Mouse (Mus musculus): ENCODE measurements around the gene Fkbp15.

The Fkbp15 gene

DNA sequence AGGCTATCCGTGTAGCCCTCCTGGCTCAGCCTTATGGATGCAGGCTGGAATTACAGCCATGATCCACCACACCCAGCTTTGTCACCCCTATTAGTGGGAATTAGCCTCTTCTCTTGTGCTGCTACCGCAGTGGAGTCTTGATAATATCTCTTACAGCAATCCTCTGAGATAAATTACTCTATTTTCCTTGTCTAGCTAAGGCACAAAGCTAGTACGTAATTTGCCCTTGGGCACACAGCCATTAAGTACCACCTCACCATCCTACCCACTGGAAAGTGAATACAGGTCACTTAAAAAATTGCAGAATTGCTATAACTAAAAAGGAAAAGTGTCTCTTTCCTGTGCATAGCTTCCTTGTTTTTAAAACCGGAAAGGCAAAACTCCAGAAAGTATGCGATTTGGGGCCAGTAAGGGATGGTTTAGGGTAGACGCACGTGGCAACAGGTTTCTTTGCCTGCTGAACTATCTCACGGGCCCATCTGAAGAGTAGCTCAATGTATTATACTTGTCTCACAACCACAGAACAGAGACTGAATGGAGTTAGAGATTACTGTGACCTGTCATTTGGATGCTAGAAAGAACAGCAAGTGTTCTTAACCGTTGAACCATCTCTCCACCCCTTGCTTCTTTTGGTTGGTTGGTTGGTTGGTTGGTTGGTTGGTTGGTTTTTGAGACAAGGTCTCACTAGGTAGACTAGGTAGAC is 12.6 kb upstream of the Fkbp15 start:
- no peak for DNase-seq (ENCODE audit: low read depth, low spot score)

DNA sequence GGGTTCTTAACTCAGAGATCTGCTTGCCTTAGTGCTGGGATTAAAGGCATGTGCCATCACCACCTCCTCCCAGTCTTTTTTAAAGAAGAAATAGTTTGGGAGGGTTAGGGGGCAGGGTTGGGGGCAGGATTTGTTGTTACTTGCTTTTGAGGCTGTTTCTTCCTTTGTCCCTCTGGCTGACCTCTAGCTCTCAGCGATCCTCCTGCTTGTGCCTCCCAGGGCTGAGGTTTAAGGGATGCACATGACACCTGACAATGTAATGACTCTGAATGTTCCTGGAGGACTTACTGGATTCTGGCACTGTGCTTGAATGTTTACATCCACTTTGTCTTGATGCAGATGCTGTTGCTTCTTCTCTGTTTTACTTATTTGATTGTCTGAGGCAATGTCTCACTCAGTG is 12.1 kb upstream of the Fkbp15 start:
- no peak for DNase-seq (ENCODE audit: low read depth, low spot score)

DNA sequence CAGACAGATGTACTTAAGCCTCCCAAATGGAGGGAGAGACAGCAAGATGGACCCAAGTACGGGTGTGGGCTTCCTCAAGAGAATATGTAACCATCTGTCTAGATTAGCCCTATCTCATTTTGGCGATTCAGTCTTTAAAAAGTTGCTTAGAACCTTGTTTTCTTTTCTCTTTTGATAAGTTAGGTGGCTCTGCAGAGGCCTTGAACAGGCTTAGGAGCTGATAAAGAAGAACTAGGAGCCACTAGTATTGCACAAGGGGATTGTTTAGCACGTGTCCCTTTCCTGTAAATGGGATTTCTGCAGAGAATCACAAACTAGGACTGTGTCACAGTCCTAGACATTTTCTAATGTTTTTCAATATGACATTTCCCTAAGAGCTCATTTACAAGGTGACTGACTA is 8.7 kb upstream of the Fkbp15 start:
- no peak for DNase-seq (ENCODE audit: low read depth, low spot score)

DNA sequence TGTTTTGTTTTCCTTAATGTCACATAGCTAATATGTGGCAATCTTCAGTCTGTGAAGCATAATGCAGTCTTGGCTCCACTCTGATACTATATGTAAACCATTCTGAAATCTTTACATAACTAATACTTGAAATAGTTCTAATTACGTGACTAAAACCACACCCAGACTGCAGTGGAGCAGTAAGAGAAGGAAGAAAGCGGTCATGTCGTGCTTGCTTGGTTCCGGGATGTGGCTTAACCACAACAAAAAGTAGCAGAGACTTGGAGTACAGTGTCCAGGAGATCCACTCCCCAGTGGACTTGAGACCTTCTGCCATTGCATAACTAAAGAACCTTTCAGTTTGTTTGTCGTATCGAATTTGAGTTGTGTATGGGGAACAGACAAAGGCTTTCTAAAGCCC is 7.2 kb upstream of the Fkbp15 start:
- DNase-seq (ENCODE audit: low read depth, low spot score): no peak

DNA sequence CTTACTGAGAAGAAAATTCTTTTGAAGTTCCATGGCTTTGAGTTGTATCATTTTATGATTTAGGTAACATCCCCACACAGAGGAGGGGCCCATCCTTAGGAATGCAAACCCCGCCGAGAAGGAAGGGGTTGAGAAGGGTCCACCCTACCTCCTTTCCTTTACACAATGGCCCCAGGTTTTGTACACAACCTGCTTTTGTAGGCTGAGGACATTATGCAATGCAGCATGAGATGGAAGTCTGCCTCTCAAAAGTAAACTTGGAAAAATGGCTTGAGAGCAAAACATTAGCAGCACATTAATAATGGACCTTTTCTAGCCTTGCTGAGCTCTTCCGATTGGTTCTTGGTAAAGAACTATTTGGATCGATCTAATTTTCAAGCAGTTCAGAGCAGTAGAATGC is 5.9 kb upstream of the Fkbp15 start:
- DNase-seq (ENCODE audit: low read depth, low spot score): no peak

DNA sequence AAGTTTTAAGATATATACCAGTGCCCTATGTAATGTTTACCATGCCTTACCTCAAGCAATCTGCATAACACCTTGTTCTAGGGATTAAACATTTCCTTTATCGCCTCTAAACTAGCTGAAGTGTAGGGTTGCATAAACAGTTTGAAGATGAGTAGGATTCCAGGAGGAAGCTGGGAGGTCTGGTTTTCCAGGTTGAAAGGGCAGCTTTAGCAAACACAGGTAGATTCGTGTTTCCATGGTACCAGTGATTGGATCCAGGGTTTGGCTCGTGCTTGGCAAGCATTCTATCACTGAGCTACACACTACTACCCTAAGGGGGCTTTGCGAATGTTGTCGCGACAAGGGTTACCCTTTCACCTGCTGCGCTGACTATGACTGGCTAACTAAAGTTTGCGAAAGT is 4.0 kb upstream of the Fkbp15 start:
- no peak for DNase-seq (ENCODE audit: low read depth, low spot score)

DNA sequence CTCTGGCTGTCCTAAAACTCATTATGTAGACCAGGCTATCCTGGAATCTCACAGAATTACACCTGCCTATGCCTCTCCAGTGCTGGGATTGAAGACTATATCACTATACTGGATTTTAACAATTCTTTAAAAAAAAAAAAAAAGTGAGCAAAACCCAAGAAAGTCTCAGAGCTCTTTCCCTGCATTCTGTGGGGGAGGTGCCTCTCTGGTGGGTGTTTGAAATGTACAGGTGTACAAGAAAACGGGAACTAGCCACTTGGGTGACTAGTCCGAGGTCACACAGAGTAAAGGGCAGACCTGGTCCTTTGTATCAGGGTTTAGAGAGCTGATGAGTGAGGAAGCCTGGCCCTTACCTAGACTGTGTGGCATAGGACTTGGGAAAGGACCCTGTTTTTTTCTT is 2.1 kb upstream of the Fkbp15 start:
- no peak for DNase-seq (ENCODE audit: low read depth, low spot score)

DNA sequence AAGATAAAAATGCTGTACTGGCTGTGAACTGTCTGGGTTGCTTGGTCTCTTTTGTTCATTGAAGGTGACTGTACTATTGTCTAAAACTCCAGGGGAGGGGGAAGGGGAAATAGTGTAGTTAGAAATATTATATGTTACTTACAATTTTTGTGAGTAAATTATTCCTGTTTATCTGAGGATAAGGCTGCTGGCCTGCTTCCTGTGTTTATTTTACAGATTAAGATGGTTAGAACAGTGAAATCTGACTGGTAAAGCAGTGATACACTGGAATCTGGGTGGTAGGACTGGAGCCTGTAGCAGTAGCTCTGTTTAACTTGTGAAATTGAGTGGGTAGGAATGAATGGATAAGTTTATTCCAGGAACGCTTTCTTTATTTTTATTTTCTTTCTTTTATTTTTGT is 1.6 kb upstream of the Fkbp15 start:
- DNase-seq (ENCODE audit: low read depth, low spot score): no peak

DNA sequence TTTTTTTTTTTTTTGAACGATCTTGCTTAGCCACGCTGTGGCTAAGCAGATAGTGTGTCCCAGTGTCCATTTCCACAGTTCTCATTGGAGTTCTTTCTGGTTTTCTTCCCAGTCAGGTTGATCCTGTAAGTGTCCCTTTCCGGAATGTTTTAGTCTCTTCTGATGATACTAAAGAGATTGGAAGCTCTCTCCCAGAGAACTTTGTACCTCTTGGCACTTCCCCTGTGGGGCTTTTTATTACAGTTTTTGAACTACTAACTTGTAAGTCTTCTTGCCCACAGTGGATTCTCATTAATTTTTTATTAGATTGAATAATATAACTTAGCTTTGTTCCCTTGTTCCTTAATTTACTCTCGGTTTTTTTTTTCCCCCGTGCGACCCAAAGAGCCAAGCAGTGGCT is 1.2 kb upstream of the Fkbp15 start:
- DNase-seq (ENCODE audit: low read depth, low spot score): no peak

DNA sequence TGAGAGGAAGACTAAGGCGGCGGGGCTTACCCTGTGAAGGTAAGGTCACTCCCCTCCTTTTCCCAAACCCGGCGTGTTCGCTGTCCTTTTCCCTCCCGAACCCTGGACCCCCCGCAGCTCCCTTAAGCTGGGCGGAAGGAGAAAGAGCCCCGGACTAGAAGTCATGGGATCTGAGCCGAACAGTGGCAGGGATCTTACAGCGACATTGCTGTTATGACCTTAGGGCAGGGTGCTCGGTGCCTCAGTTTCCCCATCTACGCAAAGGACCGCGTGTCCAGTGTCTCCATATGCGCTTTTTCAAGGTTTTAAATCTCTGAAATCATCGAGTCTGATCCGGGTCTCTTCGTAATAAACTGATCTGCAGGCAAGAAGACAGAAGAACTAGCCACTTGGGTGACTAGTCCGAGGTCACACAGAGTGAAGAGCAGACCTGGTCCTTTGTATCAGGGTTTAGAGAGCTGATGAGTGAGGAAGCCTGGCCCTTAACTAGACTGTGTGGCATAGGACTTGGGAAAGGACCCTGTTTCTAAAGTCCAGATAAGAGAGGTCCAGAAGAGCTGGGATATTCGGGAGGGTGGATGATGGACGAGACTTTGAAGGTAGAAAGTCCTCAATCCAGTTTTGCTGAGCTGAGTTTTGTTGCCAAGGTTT is 582 bp upstream of the Fkbp15 start:
- DNase-seq (ENCODE audit: low read depth, low spot score): no peak

DNA sequence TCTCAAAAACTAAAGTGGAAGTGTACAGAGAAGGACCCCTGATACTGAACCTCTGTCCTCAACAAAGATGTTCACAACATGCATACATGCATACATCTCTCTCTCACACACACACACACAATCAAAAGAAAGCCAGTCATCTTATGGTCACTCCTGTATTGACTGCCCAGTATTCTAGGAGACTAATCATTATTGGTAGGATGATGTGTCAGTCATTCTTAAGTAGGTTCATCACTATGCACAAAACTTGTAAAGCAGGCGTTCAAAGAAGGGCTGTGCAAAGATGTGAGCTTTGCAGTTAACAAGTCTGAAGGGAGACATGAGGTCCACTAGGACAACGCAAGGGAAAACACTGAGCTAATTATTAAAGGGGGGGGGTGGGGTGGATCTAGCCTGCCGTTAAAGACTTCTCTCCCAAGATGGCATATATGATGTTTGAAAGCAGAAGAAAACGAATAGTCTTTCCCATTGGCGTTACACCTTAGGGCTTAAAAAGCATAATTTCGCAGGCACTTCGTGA is 1.0 kb downstream of the Fkbp15 start:
- no peak for DNase-seq (ENCODE audit: low read depth, low spot score)

DNA sequence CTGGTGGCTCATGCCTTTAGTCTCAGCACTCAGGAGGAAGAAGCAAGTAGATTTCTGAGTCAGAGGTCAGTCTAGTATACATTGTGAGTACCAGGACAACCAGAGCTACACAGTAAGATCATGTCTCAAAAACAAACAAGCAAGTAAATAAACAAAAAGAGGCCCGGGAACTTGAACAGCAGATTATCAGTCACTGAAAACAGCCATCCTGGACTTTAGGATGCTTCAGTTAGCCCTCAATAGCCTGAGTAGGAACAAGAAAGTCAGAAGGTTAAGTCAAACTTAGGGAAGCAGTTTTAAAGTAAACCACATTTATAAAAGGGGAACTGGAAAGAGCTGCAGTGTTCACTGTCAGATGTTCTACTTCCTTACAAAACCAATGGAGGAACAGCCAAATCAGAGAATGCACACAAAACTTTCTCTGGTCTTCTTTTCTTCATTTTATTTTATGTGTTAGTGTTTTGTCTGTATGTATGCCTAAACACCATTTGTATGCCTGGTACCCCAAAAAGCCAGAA is 2.7 kb downstream of the Fkbp15 start:
- no peak for DNase-seq (ENCODE audit: low read depth, low spot score)

DNA sequence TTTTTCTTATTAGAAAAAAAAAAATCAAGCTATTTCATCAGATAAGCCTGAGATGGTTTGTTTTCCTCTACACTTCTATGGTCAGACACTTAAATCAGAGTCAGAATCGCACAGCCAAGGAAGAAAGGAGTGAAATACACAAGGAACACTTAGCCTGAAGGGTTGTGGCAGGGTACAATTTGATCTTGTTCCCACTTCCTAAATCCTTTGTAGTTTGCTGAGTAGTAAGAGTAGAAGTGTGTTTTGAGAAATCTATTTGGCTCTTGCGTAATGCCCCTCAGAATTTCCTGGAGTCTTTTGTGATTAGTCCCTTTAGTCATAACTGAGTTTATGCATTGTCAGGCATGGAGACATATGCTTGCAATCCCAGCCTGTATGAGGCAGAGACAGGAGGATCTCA is 11.0 kb downstream of the Fkbp15 start:
- no peak for DNase-seq (ENCODE audit: low read depth, low spot score)

DNA sequence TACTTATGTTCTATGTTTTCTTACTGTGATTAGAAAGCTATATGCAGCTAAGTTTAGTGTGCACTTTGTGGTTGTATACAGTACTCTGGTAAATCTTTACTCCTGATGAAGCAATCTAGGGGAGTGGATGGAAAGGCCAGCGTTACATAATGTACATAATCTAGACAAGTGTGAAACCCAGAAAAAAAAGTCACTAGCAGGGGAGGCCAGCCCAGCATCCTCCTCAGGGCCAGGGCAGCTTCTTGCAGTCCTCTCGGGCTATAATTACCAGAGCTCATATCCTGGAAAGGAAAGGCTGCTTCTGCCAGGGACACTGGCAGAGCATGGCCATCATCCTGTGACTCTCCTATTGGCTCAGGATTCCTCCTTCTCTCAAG is 12.0 kb downstream of the Fkbp15 start:
- no peak for DNase-seq (ENCODE audit: low read depth, low spot score)

DNA sequence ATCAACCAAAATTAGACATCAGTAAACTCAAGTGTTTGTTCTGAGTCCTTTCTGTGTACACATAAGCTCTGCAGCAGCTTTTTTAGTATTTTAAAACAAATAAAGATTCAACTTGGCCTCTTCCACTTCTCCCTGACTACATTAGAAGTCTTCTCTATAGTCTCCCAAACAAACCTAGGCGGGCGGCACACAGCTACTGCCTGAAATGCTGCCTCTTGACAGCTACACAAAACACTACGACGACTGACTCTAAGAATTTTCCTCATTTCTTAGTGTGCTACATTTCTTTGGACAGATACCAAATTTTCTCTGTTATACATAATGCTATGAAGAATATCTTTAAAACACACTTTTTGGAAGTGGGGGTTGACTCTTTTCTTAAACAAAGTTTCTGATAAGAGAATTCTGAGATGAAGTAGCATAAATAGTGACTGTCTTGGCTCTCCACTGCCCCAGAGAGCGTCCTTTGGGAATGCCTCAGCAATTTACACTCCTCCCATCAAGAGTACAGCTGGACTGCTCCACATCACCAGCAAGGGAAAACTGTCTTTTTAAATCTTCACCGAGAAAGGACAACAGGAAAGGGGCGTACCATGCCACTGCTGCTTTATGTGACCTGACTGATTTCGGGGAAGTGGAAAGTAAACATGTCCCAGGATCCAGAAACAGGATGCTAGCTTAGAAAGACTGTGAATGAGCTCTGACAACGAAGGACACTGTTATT is 12.6 kb downstream of the Fkbp15 start:
- no peak for DNase-seq (ENCODE audit: low read depth, low spot score)

DNA sequence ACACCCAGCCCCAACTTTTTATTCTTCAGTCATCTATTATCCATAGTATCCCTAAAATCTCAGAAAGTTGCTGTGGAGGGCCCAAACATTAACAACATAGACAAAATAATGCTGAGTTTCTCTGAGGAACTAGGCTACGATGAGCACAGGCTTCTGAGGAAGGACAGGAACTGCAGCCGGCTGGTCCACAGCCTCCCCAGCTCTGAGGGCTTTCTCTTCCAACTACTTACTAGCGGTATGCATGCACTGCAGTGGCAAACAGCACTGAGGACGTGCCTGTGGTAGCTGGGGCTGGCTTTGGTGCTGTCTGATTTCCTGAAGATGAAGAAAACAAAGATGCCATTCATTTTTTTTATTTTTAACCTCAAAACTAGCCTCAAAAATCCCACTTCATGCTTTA is 14.5 kb downstream of the Fkbp15 start:
- DNase-seq (ENCODE audit: low read depth, low spot score): no peak

DNA sequence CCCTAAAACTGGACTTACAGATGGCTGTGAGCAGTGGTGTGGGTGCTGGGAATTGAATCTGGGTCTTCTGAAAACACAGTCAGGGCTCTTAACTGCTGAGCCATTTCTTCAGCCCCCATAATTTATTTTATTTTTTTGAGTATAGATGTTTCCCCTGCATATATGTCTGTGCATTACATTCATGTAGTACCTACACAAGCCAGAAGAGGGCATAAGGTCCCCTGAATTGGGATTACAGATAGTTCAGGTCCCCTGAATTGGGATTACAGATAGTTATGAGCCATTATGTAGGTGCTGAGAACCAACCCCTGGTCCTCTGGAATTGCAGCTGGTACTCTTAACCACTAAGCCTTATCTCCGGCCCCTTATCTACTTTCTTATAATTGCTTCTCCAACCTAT is 16.3 kb downstream of the Fkbp15 start:
- peak; percentile 22 for DNase-seq (ENCODE audit: low read depth, low spot score)

DNA sequence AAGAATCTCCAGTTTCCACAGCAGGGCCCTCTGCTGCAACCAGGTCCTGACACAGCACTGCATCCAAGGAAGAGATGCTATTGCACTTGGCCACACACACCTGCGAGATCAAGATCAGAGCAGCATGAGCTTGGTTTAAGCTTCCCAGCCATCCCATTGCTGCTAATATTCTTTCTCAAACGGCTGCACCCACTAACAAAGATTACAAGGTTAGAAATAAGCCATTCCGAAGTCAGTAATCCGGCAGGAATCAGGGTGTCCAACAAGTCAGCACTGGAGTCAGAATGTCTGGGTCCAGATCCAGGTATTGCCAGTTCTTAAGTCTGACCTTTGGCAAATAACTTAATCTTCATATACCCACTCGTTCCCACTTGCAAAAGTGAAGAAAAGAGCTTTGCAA is 21.8 kb downstream of the Fkbp15 start:
- no peak for DNase-seq (ENCODE audit: low read depth, low spot score)

DNA sequence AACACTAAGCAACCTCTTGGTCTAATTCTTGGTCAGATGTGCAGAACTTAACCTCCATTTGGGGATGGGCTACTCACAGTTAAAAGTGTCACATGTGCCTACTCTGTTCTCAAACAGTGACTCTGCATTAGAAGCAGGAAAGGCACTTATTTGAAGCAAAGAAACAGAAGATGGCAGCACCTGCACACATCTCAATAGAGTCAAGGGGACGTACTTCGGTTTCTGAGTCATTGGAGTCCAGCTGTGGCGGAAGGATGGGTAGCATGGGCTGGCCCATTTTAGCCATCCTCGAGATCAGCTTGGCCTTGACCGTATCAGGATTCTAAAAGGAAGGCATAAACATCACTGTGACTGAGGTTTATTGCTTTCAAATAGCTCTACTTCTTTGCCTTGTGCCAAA is 28.4 kb downstream of the Fkbp15 start:
- no peak for DNase-seq (ENCODE audit: low read depth, low spot score)

DNA sequence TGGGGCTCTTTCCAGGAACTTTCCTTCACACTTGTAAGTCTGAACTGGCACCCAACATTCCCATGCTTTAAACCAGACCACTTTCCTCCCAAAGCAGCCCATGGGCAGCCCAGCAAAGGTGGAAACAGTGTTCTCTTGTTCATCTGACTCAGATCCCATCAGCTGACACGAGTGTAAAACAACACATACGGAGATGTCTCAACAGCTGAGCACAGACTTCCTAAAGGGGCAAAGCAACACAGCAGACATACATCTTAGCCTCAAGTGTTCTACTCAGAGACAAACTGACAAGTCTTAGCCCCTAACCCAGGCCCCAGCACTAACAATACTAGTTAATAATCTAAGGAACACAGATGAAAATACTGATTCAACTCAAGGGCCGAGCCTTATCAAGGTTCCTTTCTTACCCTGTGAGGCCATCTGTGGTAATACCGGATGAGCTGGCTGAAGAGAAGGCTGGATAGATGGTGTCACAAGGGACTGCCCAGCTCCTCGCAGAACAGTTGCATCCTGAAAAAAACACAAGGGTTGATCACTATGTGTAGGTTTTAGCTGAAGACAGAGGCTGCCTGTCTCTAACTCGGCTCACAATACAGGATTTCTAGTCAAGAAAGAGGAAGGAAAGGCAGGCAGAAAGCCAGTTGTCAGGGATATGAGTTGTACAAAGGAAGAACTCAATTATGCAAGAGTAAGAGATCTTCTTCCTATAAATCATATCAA is 31.2 kb downstream of the Fkbp15 start:
- no peak for DNase-seq (ENCODE audit: low read depth, low spot score)

DNA sequence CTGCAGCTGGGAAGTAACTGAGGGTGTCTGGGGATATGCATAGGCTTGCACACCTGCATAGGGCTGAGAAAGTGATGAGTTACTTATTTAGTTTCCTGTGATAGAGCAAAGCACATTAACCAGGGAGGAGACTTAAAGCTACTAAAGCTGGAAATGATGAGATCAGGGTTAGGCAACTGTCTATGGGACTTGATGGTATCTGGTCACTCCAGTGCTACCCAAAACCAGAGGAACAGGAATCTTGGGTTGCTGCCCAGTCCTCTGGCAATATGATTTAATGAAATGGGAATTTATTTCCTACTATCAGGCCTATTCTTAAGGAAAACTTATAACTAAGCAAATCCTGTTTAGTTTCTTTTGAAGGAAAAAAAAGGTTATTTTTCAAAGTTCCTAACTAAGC is 34.2 kb downstream of the Fkbp15 start:
- no peak for DNase-seq (ENCODE audit: low read depth, low spot score)

DNA sequence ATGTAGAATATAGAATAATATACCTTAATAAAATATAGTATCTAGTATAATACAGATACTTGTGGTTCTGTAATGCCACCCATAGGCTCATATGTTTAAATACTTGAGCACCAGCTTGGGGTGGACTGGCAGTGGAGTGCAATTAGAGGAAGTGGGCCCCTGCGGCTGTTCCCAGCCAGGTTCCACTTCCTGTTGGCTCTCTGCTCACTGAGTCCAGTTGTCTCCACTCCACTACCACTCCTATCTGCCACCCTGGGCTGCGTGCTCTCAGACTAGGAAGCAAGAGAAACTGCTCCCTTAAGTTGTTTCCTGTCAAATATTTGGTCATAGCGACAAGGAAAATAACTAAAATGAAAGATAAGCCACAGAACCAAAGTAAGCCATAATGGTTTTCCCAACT is 37.7 kb downstream of the Fkbp15 start:
- DNase-seq (ENCODE audit: low read depth, low spot score): no peak
